Comparison of ENCODE assay signal across 8 mouse cellular contexts in the genomic region with DNA sequence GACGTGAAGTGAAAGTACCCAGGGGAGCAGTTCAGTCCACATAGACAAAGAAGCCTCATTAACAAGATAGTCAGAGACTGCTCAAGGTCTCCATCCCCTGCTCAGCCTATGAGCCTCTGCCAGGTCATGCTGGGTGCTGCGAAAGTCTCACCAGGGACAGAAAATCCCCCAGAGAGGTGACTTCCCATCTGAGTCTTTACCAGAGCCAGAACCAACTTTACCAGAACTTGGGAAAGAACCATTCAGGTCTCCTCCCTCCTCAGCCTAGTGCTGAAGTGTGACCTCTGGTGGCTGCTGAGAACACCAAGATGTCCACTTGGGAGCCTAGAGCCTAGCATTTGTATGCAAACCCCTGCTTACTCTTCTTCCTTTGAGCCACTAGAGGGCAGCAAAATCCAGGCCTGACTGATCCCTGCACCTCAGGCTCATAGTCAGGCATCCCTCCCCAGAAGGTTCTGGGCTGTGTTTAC. TPM values are rescaled to one million over a fixed set of nuclear protein-coding genes. Genes with fewer than 3 reads are reported as not detected.
DNase-seq lines count a peak whose midpoint lies in the region; ATAC-seq lines count a peak whose summit lies in the region.

No protein-coding gene starts in this region.

- H3K4me2 ChIP-seq in hindbrain, embryonic 13.5 days = no peak overlapping the region

- H3K9ac ChIP-seq in hindbrain, embryonic 13.5 days = no peak overlapping the region

- H3K36me3 ChIP-seq in hindbrain, embryonic 13.5 days = no peaks in the 10 kb centered on the region

- DNase-seq in NIH3T3 (ENCODE audit: low read depth) = peak; percentile 88
- DNase-seq in cerebellum, adult 9-11 months = peak; percentile 88
- DNase-seq in frontal cortex, adult 2 months (ENCODE audit: extremely low spot score in 1 of 2, low spot score in 1 of 2) = peak; percentile 81 to 90
- DNase-seq in layer of hippocampus, postnatal 10 days (ENCODE audit: low spot score in 2 of 2) = peak; percentile 70 to 81
- DNase-seq in lung, postnatal 10 days = peak; percentile 91
- DNase-seq in retina, embryonic 14.5 days (ENCODE audit: low spot score) = peak; percentile 95
- peak; percentile 80 for DNase-seq in thymus, postnatal 25 days

- H3K4me1 ChIP-seq in hindbrain, embryonic 13.5 days (replicated peaks) = peaks cover 34% of the 10 kb centered on the region

- no peak overlapping the region for H3K4me3 ChIP-seq in hindbrain, embryonic 13.5 days

- H3K27ac ChIP-seq in hindbrain, embryonic 13.5 days = no peak overlapping the region

- H3K27me3 ChIP-seq in hindbrain, embryonic 13.5 days = 0 out of 2 replicates have a peak, but pooled peaks cover 4% of the 10 kb centered on the region

- 20% methylated on average over 2 of the region's 2 CpGs for WGBS in hindbrain, embryonic 13.5 days

- peak; percentile 58; the same call in 1 of the 2 replicates for ATAC-seq in hindbrain, embryonic 13.5 days (ENCODE audit: low FRiP score)

- no peaks in the 10 kb centered on the region for H3K9me3 ChIP-seq in hindbrain, embryonic 13.5 days

RNA-seq across cellular contexts. Expression of a gene that starts 15.8 kb away (rescaled TPM):
- polyA plus RNA-seq in frontal cortex, adult 2 months (2012; rRNA removed) = 1.7 and 1.9 TPM in 2 replicates
- polyA plus RNA-seq in hindbrain, embryonic 13.5 days (2015; fragmentation: Nextera tagmentation; extraction: Ambion mirVana) = 0.22 and 0.25 TPM in 2 replicates
- total RNA-seq in layer of hippocampus, postnatal 10 days (2021) = 1 to 10 TPM; 1.0 to 1.7 TPM

RNA-seq across cellular contexts. Expression of a gene that starts 16.6 kb away (rescaled TPM):
- polyA plus RNA-seq in frontal cortex, adult 2 months (2012; rRNA removed) = 45.3 and 68.8 TPM in 2 replicates
- polyA plus RNA-seq in hindbrain, embryonic 13.5 days (2015; fragmentation: Nextera tagmentation; extraction: Ambion mirVana) = 154 and 185 TPM in 2 replicates
- 10 to 100 TPM; 75.7 to 81.7 TPM for total RNA-seq in layer of hippocampus, postnatal 10 days (2021)

RNA-seq across cellular contexts. Expression of a gene that starts 19.8 kb away (rescaled TPM):
- 73.0 and 76.7 TPM in 2 replicates for polyA plus RNA-seq in frontal cortex, adult 2 months (2012; rRNA removed)
- polyA plus RNA-seq in hindbrain, embryonic 13.5 days (2015; fragmentation: Nextera tagmentation; extraction: Ambion mirVana) = 37.4 and 38.1 TPM in 2 replicates
- 10 to 100 TPM; 26.9 to 31.9 TPM for total RNA-seq in layer of hippocampus, postnatal 10 days (2021)

RNA-seq across cellular contexts. Expression of a gene that starts 45.2 kb away (rescaled TPM):
- 121 and 126 TPM in 2 replicates for polyA plus RNA-seq in frontal cortex, adult 2 months (2012; rRNA removed)
- polyA plus RNA-seq in hindbrain, embryonic 13.5 days (2015; fragmentation: Nextera tagmentation; extraction: Ambion mirVana) = 44.1 and 48.8 TPM in 2 replicates
- 10 to 100 TPM; 36.2 to 39.0 TPM for total RNA-seq in layer of hippocampus, postnatal 10 days (2021)
